Mouse (Mus musculus) forebrain, embryonic 10.5 days (tissue): ENCODE measurements around the gene Sprr2k. TPM values are rescaled to one million over a fixed set of nuclear protein-coding genes. Genes with fewer than 3 reads are reported as not detected.

Source experiments
- polyA plus RNA-seq: library from polyadenylated mRNA; unstranded; fragments of >200 nt; fragmentation: Nextera tagmentation; extraction: Ambion mirVana; gene quantifications from 2 replicates; pipeline ENCODE4 v1.2.1, GENCODE M21; 2016

The Sprr2k gene
- polyA plus RNA-seq, 1 experiment from 2014 or later, result not detected

Other genes with a start within 250 kb of the Sprr2k start
- gene Sprr2a1, start 216.8 kb upstream of the Sprr2k start, polyA plus RNA-seq, result not detected in 2 replicates
- gene Sprr2a2, start 216.7 kb upstream of the Sprr2k start, polyA plus RNA-seq, result not detected in 2 replicates
- gene Sprr2a3, start 147.2 kb upstream of the Sprr2k start, polyA plus RNA-seq, result not detected in 2 replicates
- not detected in 2 replicates for gene Sprr2b, start 116.0 kb upstream of the Sprr2k start, polyA plus RNA-seq
- not detected in 2 replicates for gene Sprr2d, start 93.4 kb upstream of the Sprr2k start, polyA plus RNA-seq
- not detected in 2 replicates for gene Sprr2e, start 80.4 kb upstream of the Sprr2k start, polyA plus RNA-seq
- not detected in 2 replicates for gene Sprr2f, start 67.4 kb upstream of the Sprr2k start, polyA plus RNA-seq
- gene Sprr2h, start 46.9 kb upstream of the Sprr2k start, polyA plus RNA-seq, result not detected in 2 replicates
- gene Sprr2i, start 24.6 kb upstream of the Sprr2k start, polyA plus RNA-seq, result not detected in 2 replicates
- not detected in 2 replicates for gene Sprr2j-ps, start 14.5 kb upstream of the Sprr2k start, polyA plus RNA-seq
- 7.9 and 10.0 TPM in 2 replicates for gene Gm9774, start 3.2 kb upstream of the Sprr2k start, polyA plus RNA-seq
- not detected in 2 replicates for gene Sprr1b, start 6.2 kb downstream of the Sprr2k start, polyA plus RNA-seq
- not detected in 2 replicates for gene Sprr3, start 26.1 kb downstream of the Sprr2k start, polyA plus RNA-seq
- gene Sprr1a, start 53.3 kb downstream of the Sprr2k start, polyA plus RNA-seq, result not detected in 2 replicates
- gene Sprr4, start 67.9 kb downstream of the Sprr2k start, polyA plus RNA-seq, result not detected in 2 replicates
- not detected in 2 replicates for gene 2310046K23Rik, start 101.9 kb downstream of the Sprr2k start, polyA plus RNA-seq
- gene Ivl, start 141.2 kb downstream of the Sprr2k start, polyA plus RNA-seq, result not detected in 2 replicates
- not detected in 2 replicates for gene Smcp, start 156.4 kb downstream of the Sprr2k start, polyA plus RNA-seq
- not detected in 2 replicates for gene 2210017I01Rik, start 174.9 kb downstream of the Sprr2k start, polyA plus RNA-seq
- not detected in 2 replicates for gene Lce6a, start 189.1 kb downstream of the Sprr2k start, polyA plus RNA-seq
- not detected in 2 replicates for gene Lce1a1, start 215.7 kb downstream of the Sprr2k start, polyA plus RNA-seq
- gene Lce1b, start 224.3 kb downstream of the Sprr2k start, polyA plus RNA-seq, result not detected in 2 replicates
- not detected in 2 replicates for gene Lce1a2, start 237.7 kb downstream of the Sprr2k start, polyA plus RNA-seq
- not detected in 2 replicates for gene Lce1c, start 246.7 kb downstream of the Sprr2k start, polyA plus RNA-seq